Mouse (Mus musculus) midbrain, embryonic 11.5 days (tissue): ENCODE results near the gene Gm10337. TPM values are rescaled to one million over a fixed set of nuclear protein-coding genes. Genes with fewer than 3 reads are reported as not detected.
A peak's percentile ranks its signal among the peaks of the same experiment; 100 is the strongest.

Experiments
- ATAC-seq: fragments of 200-750 bp; cut with Nextera tagmentation; 2 replicates; pipeline ENCODE4 v1.8.0; 2017; ENCODE audit warnings: moderate TSS enrichment, moderate library complexity; ENCODE audit not compliant: low FRiP score
- DNase-seq: peaks from one replicate; pipeline ENCODE4 v3.0.0; 2015; ENCODE audit warnings: low spot score; ENCODE audit errors: missing footprints
- H3K27ac ChIP-seq: fragments of 300-500 bp; sonication (generic); 2 replicates; pipeline ENCODE4 v1.5.1; 2014; ENCODE audit warnings: low read depth, low read length
- H3K27me3 ChIP-seq: fragments of 300-500 bp; sonication (generic); 2 replicates; pipeline ENCODE4 v1.6.1; 2014; ENCODE audit warnings: mild to moderate bottlenecking, low read length, moderate library complexity, mixed read lengths; ENCODE audit not compliant: control insufficient read depth, insufficient read depth
- H3K36me3 ChIP-seq: fragments of 300-500 bp; sonication (generic); 2 replicates; pipeline ENCODE4 v1.6.1; 2014; ENCODE audit warnings: mild to moderate bottlenecking, low read length, moderate library complexity, mixed read lengths; ENCODE audit not compliant: control insufficient read depth, insufficient read depth
- H3K4me1 ChIP-seq: fragments of 300-500 bp; sonication (generic); 2 replicates; pipeline ENCODE4 v1.6.1; 2014; ENCODE audit warnings: low read length; ENCODE audit not compliant: control insufficient read depth, insufficient read depth
- H3K4me2 ChIP-seq: fragments of 300-500 bp; sonication (generic); 2 replicates; pipeline ENCODE4 v1.6.1; 2014; ENCODE audit warnings: mild to moderate bottlenecking, moderate library complexity
- H3K4me3 ChIP-seq: fragments of 300-500 bp; sonication (generic); 2 replicates; pipeline ENCODE4 v1.5.1; 2014; ENCODE audit warnings: low read depth, low read length
- H3K9ac ChIP-seq: fragments of 300-500 bp; sonication (generic); 2 replicates; pipeline ENCODE4 v1.6.1; 2014; ENCODE audit warnings: low read length
- H3K9me3 ChIP-seq: fragments of 300-500 bp; sonication (generic); 2 replicates; pipeline ENCODE4 v1.6.1; 2016; ENCODE audit warnings: low read length; ENCODE audit not compliant: control insufficient read depth
- WGBS: fragments of 180-500 bp; shearing (Covaris S2); extraction: QIAGEN DNeasy Blood & Tissue Kit; methylation state at CpG from one replicate; pipeline ENCODE4 v1.1.7; 2014; 5-methylcytosine and 5-hydroxymethylcytosine counted together
- polyA plus RNA-seq: library from polyadenylated mRNA; unstranded; fragments of >200 nt; fragmentation: Nextera tagmentation; extraction: Ambion mirVana; gene quantifications from 2 replicates; pipeline ENCODE4 v1.2.1, GENCODE M21; 2014

The Gm10337 gene
- polyA plus RNA-seq, 1 experiment from 2014 or later = 6.7 TPM

GRCm38 (mm10) chr15:102552599-102552998, 49.1 kb downstream of the Gm10337 start:
- no peak for ATAC-seq

More at GRCm38 (mm10) chr15:102552599-102552998, 49.1 kb downstream of the Gm10337 start:
- no peak overlapping the region for H3K4me3 ChIP-seq
- 91% methylated on average over 5 of the region's 5 CpGs for WGBS
- no peak overlapping the region for H3K9ac ChIP-seq
- DNase-seq = peak; percentile 35
- no peak overlapping the region for H3K27ac ChIP-seq
- H3K36me3 ChIP-seq = peaks cover 11% of the 10 kb centered on the region; the same call in 1 of the 2 replicates
- no peaks in the 10 kb centered on the region for H3K4me1 ChIP-seq
- no peak overlapping the region for H3K4me2 ChIP-seq
- H3K27me3 ChIP-seq = no peaks in the 10 kb centered on the region
- no peaks in the 10 kb centered on the region for H3K9me3 ChIP-seq

Other genes starting within 250 kb of the Gm10337 start
- gene Rarg, start 246.2 kb upstream of the Gm10337 start, polyA plus RNA-seq = 10.1 and 10.5 TPM in 2 replicates
- gene Gm9918, start 233.2 kb upstream of the Gm10337 start, polyA plus RNA-seq = 0.15 and 0.23 TPM in 2 replicates
- gene Mfsd5, start 224.3 kb upstream of the Gm10337 start, polyA plus RNA-seq = 50.8 and 53.0 TPM in 2 replicates
- gene Espl1, start 207.5 kb upstream of the Gm10337 start, polyA plus RNA-seq = 29.4 and 33.3 TPM in 2 replicates
- gene Pfdn5, start 177.6 kb upstream of the Gm10337 start, polyA plus RNA-seq = 404 and 408 TPM in 2 replicates
- gene Myg1, start 172.0 kb upstream of the Gm10337 start, polyA plus RNA-seq = 97.8 and 99.5 TPM in 2 replicates
- 76.5 and 82.5 TPM in 2 replicates for gene Aaas, start 153.0 kb upstream of the Gm10337 start, polyA plus RNA-seq
- gene Sp7, start 136.5 kb upstream of the Gm10337 start, polyA plus RNA-seq = 0.51 and 0.90 TPM in 2 replicates
- 11.2 and 11.7 TPM in 2 replicates for gene Sp1, start 97.6 kb upstream of the Gm10337 start, polyA plus RNA-seq
- 0.37 TPM in 1 of 2 replicates, not detected in the other for gene Amhr2, start 58.4 kb upstream of the Gm10337 start, polyA plus RNA-seq
- 92.7 and 110 TPM in 2 replicates for gene Prr13, start 44.7 kb upstream of the Gm10337 start, polyA plus RNA-seq
- gene Pcbp2, start 33.2 kb upstream of the Gm10337 start, polyA plus RNA-seq = 234 and 255 TPM in 2 replicates
- gene Map3k12, start 13.3 kb downstream of the Gm10337 start, polyA plus RNA-seq = 16.4 and 19.7 TPM in 2 replicates
- gene Tarbp2, start 14.5 kb downstream of the Gm10337 start, polyA plus RNA-seq = 91.2 and 96.6 TPM in 2 replicates
- 0.98 and 1.9 TPM in 2 replicates for gene Npff, start 21.2 kb downstream of the Gm10337 start, polyA plus RNA-seq
- 0.08 TPM in 1 of 2 replicates, not detected in the other for gene Gm28047, start 121.3 kb downstream of the Gm10337 start, polyA plus RNA-seq
- 9.8 and 13.1 TPM in 2 replicates for gene Atf7, start 121.7 kb downstream of the Gm10337 start, polyA plus RNA-seq
- gene Atp5g2, start 168.6 kb downstream of the Gm10337 start, polyA plus RNA-seq = 67.4 and 71.3 TPM in 2 replicates
- 27.5 and 28.3 TPM in 2 replicates for gene Calcoco1, start 218.5 kb downstream of the Gm10337 start, polyA plus RNA-seq